Mouse (Mus musculus): ENCODE measurements around the gene Ccno. TPM values are rescaled to one million over a fixed set of nuclear protein-coding genes. Genes with fewer than 3 reads are reported as not detected.
A peak's percentile ranks its signal among the peaks of the same experiment; 100 is the strongest.

The Ccno gene
- polyA plus RNA-seq (2014; fragmentation: Nextera tagmentation; extraction: Ambion mirVana) = 5.2 and 5.8 TPM in 2 replicates

- no peak within 1 kb of the TSS for H3K27ac ChIP-seq (ENCODE audit: low read depth)
- H3K4me2 ChIP-seq = peak within 1 kb of the TSS; percentile 100
- H3K4me3 ChIP-seq (ENCODE audit: low read depth, low read length) = peak within 1 kb of the TSS; percentile 51
- no peaks in the 10 kb centered on the region for H3K36me3 ChIP-seq (ENCODE audit: insufficient read depth)
- under 1% methylated on average over 46 of the region's 47 CpGs for WGBS
- ATAC-seq (ENCODE audit: insufficient read depth) = peak; percentile 98
- H3K9ac ChIP-seq = peak within 1 kb of the TSS; percentile 55
- peak; percentile 97 for DNase-seq
- no peaks in the 10 kb centered on the region for H3K9me3 ChIP-seq (ENCODE audit: low read depth, low read length)
- TF ChIP-seq CTCF (IDR thresholded peaks at IDR 0.05; ENCODE audit: low read depth) = 0 out of 2 replicates have a peak, but pooled peaks have one; percentile 4
- H3K27me3 ChIP-seq (ENCODE audit: insufficient read depth, low read length) = peaks cover 70% of the 10 kb centered on the region
- H3K4me1 ChIP-seq (ENCODE audit: insufficient read depth) = no peaks in the 10 kb centered on the region; the same call in 1 of the 2 replicates
Observed at GRCm38 (mm10) chr13:112987532-112987943, at the start of gene Ccno. TSS of gene Ccno (plus strand) at chr13:112987802.

GRCm38 (mm10) chr13:112938130-112938529 lies 49.5 kb upstream of the Ccno start:
- Histone ChIP-seq H3K4me1 (ENCODE audit: insufficient read depth) (no peaks in the 10 kb centered on the region), H3K4me2 (no peak overlapping the region), H3K9ac (no peak overlapping the region), H3K36me3 (ENCODE audit: insufficient read depth) (peaks cover 60% of the 10 kb centered on the region), H3K4me3 (ENCODE audit: low read depth, low read length) (no peak overlapping the region), H3K9me3 (ENCODE audit: low read depth, low read length) (no peaks in the 10 kb centered on the region), H3K27me3 (ENCODE audit: insufficient read depth, low read length) (no peaks in the 10 kb centered on the region), H3K27ac (ENCODE audit: low read depth) (no peak overlapping the region)
- ATAC-seq (ENCODE audit: insufficient read depth) (no peak), DNase-seq (no peak)
- no peak for TF ChIP-seq CTCF (IDR thresholded peaks at IDR 0.05; ENCODE audit: low read depth)
- 86% methylated on average over 8 of the region's 8 CpGs for WGBS

- no peaks in the 10 kb centered on the region for H3K4me1 ChIP-seq (ENCODE audit: insufficient read depth)
- H3K36me3 ChIP-seq (ENCODE audit: insufficient read depth) = peaks cover 66% of the 10 kb centered on the region
- no peak for ATAC-seq (ENCODE audit: insufficient read depth)
- WGBS = 47% methylated on average over 15 of the region's 15 CpGs
- TF ChIP-seq CTCF (IDR thresholded peaks at IDR 0.05; ENCODE audit: low read depth) = no peak
- no peak overlapping the region for H3K4me3 ChIP-seq (ENCODE audit: low read depth, low read length)
- H3K4me2 ChIP-seq = no peak overlapping the region
- no peaks in the 10 kb centered on the region for H3K27me3 ChIP-seq (ENCODE audit: insufficient read depth, low read length)
- no peak for DNase-seq
- H3K27ac ChIP-seq (ENCODE audit: low read depth) = no peak overlapping the region
- H3K9me3 ChIP-seq (ENCODE audit: low read depth, low read length) = no peaks in the 10 kb centered on the region
- H3K9ac ChIP-seq = no peak overlapping the region
Observed at GRCm38 (mm10) chr13:112941879-112942330, 45.7 kb upstream of the Ccno start.

GRCm38 (mm10) chr13:112945312-112945711 lies 42.3 kb upstream of the Ccno start:
- 95% methylated on average over 9 of the region's 9 CpGs for WGBS
- Histone ChIP-seq H3K9ac (no peak overlapping the region), H3K27me3 (ENCODE audit: insufficient read depth, low read length) (no peaks in the 10 kb centered on the region), H3K4me1 (ENCODE audit: insufficient read depth) (no peaks in the 10 kb centered on the region), H3K27ac (ENCODE audit: low read depth) (no peak overlapping the region), H3K4me3 (ENCODE audit: low read depth, low read length) (no peak overlapping the region), H3K9me3 (ENCODE audit: low read depth, low read length) (no peaks in the 10 kb centered on the region), H3K36me3 (ENCODE audit: insufficient read depth) (peaks cover 77% of the 10 kb centered on the region), H3K4me2 (no peak overlapping the region)
- DNase-seq = no peak
- ATAC-seq (ENCODE audit: insufficient read depth) = no peak
- TF ChIP-seq CTCF (IDR thresholded peaks at IDR 0.05; ENCODE audit: low read depth) = no peak

- Histone ChIP-seq H3K4me1 (ENCODE audit: insufficient read depth) (no peaks in the 10 kb centered on the region), H3K27me3 (ENCODE audit: insufficient read depth, low read length) (no peaks in the 10 kb centered on the region), H3K4me3 (ENCODE audit: low read depth, low read length) (no peak overlapping the region), H3K4me2 (no peak overlapping the region), H3K36me3 (ENCODE audit: insufficient read depth) (peaks cover 82% of the 10 kb centered on the region), H3K27ac (ENCODE audit: low read depth) (no peak overlapping the region), H3K9me3 (ENCODE audit: low read depth, low read length) (no peaks in the 10 kb centered on the region), H3K9ac (no peak overlapping the region)
- ATAC-seq (ENCODE audit: insufficient read depth) (no peak), DNase-seq (no peak)
- no peak for TF ChIP-seq CTCF (IDR thresholded peaks at IDR 0.05; ENCODE audit: low read depth)
- 82% methylated on average over 6 of the region's 6 CpGs for WGBS
Observed at GRCm38 (mm10) chr13:112945900-112946299, 41.7 kb upstream of the Ccno start.

- Histone ChIP-seq H3K4me3 (ENCODE audit: low read depth, low read length) (no peak overlapping the region), H3K36me3 (ENCODE audit: insufficient read depth) (peaks cover 74% of the 10 kb centered on the region), H3K4me2 (no peak overlapping the region), H3K27me3 (ENCODE audit: insufficient read depth, low read length) (no peaks in the 10 kb centered on the region), H3K9ac (no peak overlapping the region), H3K27ac (ENCODE audit: low read depth) (no peak overlapping the region), H3K9me3 (ENCODE audit: low read depth, low read length) (no peaks in the 10 kb centered on the region), H3K4me1 (ENCODE audit: insufficient read depth) (no peaks in the 10 kb centered on the region)
- no peak for TF ChIP-seq CTCF (IDR thresholded peaks at IDR 0.05; ENCODE audit: low read depth)
- no peak for ATAC-seq (ENCODE audit: insufficient read depth)
- no peak for DNase-seq
- WGBS = 90% methylated on average over 8 of the region's 8 CpGs
Observed at GRCm38 (mm10) chr13:112954067-112954466, 33.5 kb upstream of the Ccno start.

GRCm38 (mm10) chr13:112963081-112963480 lies 24.5 kb upstream of the Ccno start:
- no peak for TF ChIP-seq CTCF (IDR thresholded peaks at IDR 0.05; ENCODE audit: low read depth)
- no peaks in the 10 kb centered on the region for H3K4me1 ChIP-seq (ENCODE audit: insufficient read depth)
- H3K27ac ChIP-seq (ENCODE audit: low read depth) = no peak overlapping the region
- ATAC-seq (ENCODE audit: insufficient read depth) (no peak), DNase-seq (no peak)
- H3K9ac ChIP-seq = no peak overlapping the region
- no peaks in the 10 kb centered on the region for H3K27me3 ChIP-seq (ENCODE audit: insufficient read depth, low read length)
- H3K36me3 ChIP-seq (ENCODE audit: insufficient read depth) = peaks cover 51% of the 10 kb centered on the region
- 75% methylated on average over 5 of the region's 5 CpGs for WGBS
- H3K4me3 ChIP-seq (ENCODE audit: low read depth, low read length) = no peak overlapping the region
- H3K4me2 ChIP-seq = no peak overlapping the region
- no peaks in the 10 kb centered on the region for H3K9me3 ChIP-seq (ENCODE audit: low read depth, low read length)

Data from lung, embryonic 14.5 days (tissue).